In genomic region chr17:71213666-71214065, GRCm38 (mm10) we compare ENCODE assay signal across 21 mouse cellular contexts. TPM values are rescaled to one million over a fixed set of nuclear protein-coding genes. Genes with fewer than 3 reads are reported as not detected.
A peak's percentile ranks its signal among the peaks of the same experiment; 100 is the strongest.
DNase-seq lines count a peak whose midpoint lies in the region; ATAC-seq lines count a peak whose summit lies in the region.
"Had no signal": no experiment of that assay in that cellular context is flagged by ENCODE, and none has a peak within 500 bp of the region (broad histone marks: within the 10 kb centered on the region; RNA-seq: fewer than 3 reads in every experiment).

No protein-coding gene starts in this region.

- WGBS in midbrain, embryonic 11.5 days = 94% methylated on average over 1 of the region's 1 CpGs
- 93% methylated on average over 1 of the region's 1 CpGs for whole genome bisulfite sequencing in midbrain, embryonic 14.5 days
- WGBS in embryonic facial prominence, embryonic 12.5 days = 47% methylated on average over 1 of the region's 1 CpGs
- WGBS in liver, embryonic 12.5 days (ENCODE audit: insufficient replicate concordance) = 73% methylated on average over 1 of the region's 1 CpGs

- no peak overlapping the region for H3K9ac ChIP-seq in midbrain, embryonic 11.5 days (ENCODE audit: low read length)
- no peak overlapping the region for H3K9ac ChIP-seq in midbrain, embryonic 14.5 days (replicated peaks; ENCODE audit: low read length)
- H3K9ac ChIP-seq in embryonic facial prominence, embryonic 12.5 days = no peak overlapping the region
- 0 out of 2 replicates have a peak overlapping the region, but pooled peaks have one; percentile 5 for H3K9ac ChIP-seq in liver, embryonic 12.5 days
- H3K9ac ChIP-seq: forebrain, embryonic 12.5 days; limb, embryonic 13.5 days had no signal

- H3K36me3 ChIP-seq in midbrain, embryonic 11.5 days (ENCODE audit: control insufficient read depth, insufficient read depth, low read length) = 0 out of 2 replicates have a peak, but pooled peaks cover 5% of the 10 kb centered on the region
- H3K36me3 ChIP-seq in midbrain, embryonic 14.5 days (ENCODE audit: control insufficient read depth, insufficient read depth, low read length) = 0 out of 2 replicates have a peak, but pooled peaks cover 4% of the 10 kb centered on the region
- peaks cover 12% of the 10 kb centered on the region for H3K36me3 ChIP-seq in embryonic facial prominence, embryonic 12.5 days
- H3K36me3 ChIP-seq in liver, embryonic 12.5 days = peaks cover 29% of the 10 kb centered on the region

- H3K4me2 ChIP-seq in midbrain, embryonic 11.5 days = no peak overlapping the region
- H3K4me2 ChIP-seq in midbrain, embryonic 14.5 days (ENCODE audit: low read length) = no peak overlapping the region
- H3K4me2 ChIP-seq in embryonic facial prominence, embryonic 12.5 days (replicated peaks) = no peak overlapping the region
- peak overlapping the region; percentile 55; the same call in 1 of the 2 replicates for H3K4me2 ChIP-seq in liver, embryonic 12.5 days
- H3K4me2 ChIP-seq: forebrain, embryonic 12.5 days; heart, embryonic 11.5 days; limb, embryonic 13.5 days had no signal

- H3K27ac ChIP-seq in midbrain, embryonic 11.5 days (ENCODE audit: low read depth, low read length) = no peak overlapping the region
- no peak overlapping the region for H3K27ac ChIP-seq in midbrain, embryonic 14.5 days (replicated peaks; ENCODE audit: low read depth, low read length)
- H3K27ac ChIP-seq in embryonic facial prominence, embryonic 12.5 days = no peak overlapping the region
- peak overlapping the region; percentile 71; the same call in 1 of the 2 replicates for H3K27ac ChIP-seq in liver, embryonic 12.5 days
- H3K27ac ChIP-seq: forebrain, embryonic 12.5 days; hindbrain, embryonic 10.5 days; limb, embryonic 13.5 days had no signal

- H3K9me3 ChIP-seq in midbrain, embryonic 11.5 days (ENCODE audit: control insufficient read depth, low read length) = no peaks in the 10 kb centered on the region
- no peaks in the 10 kb centered on the region; the same call in 1 of the 2 replicates for H3K9me3 ChIP-seq in midbrain, embryonic 14.5 days (ENCODE audit: control insufficient read depth, low read length)
- no peaks in the 10 kb centered on the region for H3K9me3 ChIP-seq in embryonic facial prominence, embryonic 12.5 days
- H3K9me3 ChIP-seq in liver, embryonic 12.5 days (replicated peaks) = 0 out of 2 replicates have a peak, but pooled peaks cover 5% of the 10 kb centered on the region
- H3K9me3 ChIP-seq: forebrain, embryonic 12.5 days had no signal

- no peaks in the 10 kb centered on the region for H3K27me3 ChIP-seq in midbrain, embryonic 11.5 days (ENCODE audit: control insufficient read depth, insufficient read depth, low read length)
- no peaks in the 10 kb centered on the region for H3K27me3 ChIP-seq in midbrain, embryonic 14.5 days (ENCODE audit: control insufficient read depth, insufficient read depth, low read length)
- H3K27me3 ChIP-seq in embryonic facial prominence, embryonic 12.5 days = no peaks in the 10 kb centered on the region
- H3K27me3 ChIP-seq in liver, embryonic 12.5 days (replicated peaks) = no peaks in the 10 kb centered on the region
- H3K27me3 ChIP-seq: forebrain, embryonic 12.5 days; limb, embryonic 13.5 days; Patski had no signal

- peak; percentile 54 for DNase-seq in midbrain, embryonic 11.5 days (ENCODE audit: low spot score, missing footprints)
- DNase-seq in midbrain, embryonic 14.5 days = no peak
- peak; percentile 30 for DNase-seq in mesoderm, embryonic 11.5 days (ENCODE audit: low read depth, low spot score)
- no peak for DNase-seq in embryo, embryonic 10 days (ENCODE audit: low spot score)
- no peak for DNase-seq in kidney, adult 9 months
- no peak for DNase-seq in cerebellum, adult 11-12 months
- DNase-seq: adrenal gland, adult 2 months; cerebellum, adult 18-20 months; cerebellum, postnatal 14 days; embryo, embryonic 11 days; kidney, adult 18-20 months; kidney, postnatal 14 days; lung, postnatal 4 days; thymus, postnatal 14 days had no signal

- no peak overlapping the region for H3K4me3 ChIP-seq in midbrain, embryonic 11.5 days (ENCODE audit: low read depth, low read length)
- no peak overlapping the region for H3K4me3 ChIP-seq in midbrain, embryonic 14.5 days (replicated peaks; ENCODE audit: low read depth, low read length)
- H3K4me3 ChIP-seq in embryonic facial prominence, embryonic 12.5 days = no peak overlapping the region
- H3K4me3 ChIP-seq in liver, embryonic 12.5 days = no peak overlapping the region
- H3K4me3 ChIP-seq: forebrain, embryonic 12.5 days; hindbrain, embryonic 10.5 days; limb, embryonic 13.5 days had no signal

- H3K4me1 ChIP-seq in midbrain, embryonic 11.5 days (ENCODE audit: control insufficient read depth, insufficient read depth, low read length) = no peaks in the 10 kb centered on the region
- no peaks in the 10 kb centered on the region for H3K4me1 ChIP-seq in midbrain, embryonic 14.5 days (ENCODE audit: control insufficient read depth, insufficient read depth, low read length)
- peaks cover 8% of the 10 kb centered on the region; the same call in 1 of the 2 replicates for H3K4me1 ChIP-seq in embryonic facial prominence, embryonic 12.5 days
- H3K4me1 ChIP-seq in liver, embryonic 12.5 days = peaks cover 75% of the 10 kb centered on the region
- H3K4me1 ChIP-seq: forebrain, embryonic 12.5 days had no signal

- no peak for ATAC-seq in midbrain, embryonic 11.5 days (ENCODE audit: low FRiP score)
- ATAC-seq in midbrain, embryonic 14.5 days (ENCODE audit: low FRiP score, low TSS enrichment) = no peak
- ATAC-seq in embryonic facial prominence, embryonic 12.5 days (ENCODE audit: insufficient number of reproducible peaks, insufficient read depth, low FRiP score, low TSS enrichment) = 0 out of 2 replicates have a peak, but pooled peaks have one; percentile 66
- no peak for ATAC-seq in liver, embryonic 12.5 days
- ATAC-seq: Patski had no signal

RNA-seq across cellular contexts. Expression of gene Lpin2, which starts 31.3 kb away (rescaled TPM):
- polyA plus RNA-seq in midbrain, embryonic 11.5 days (2014; fragmentation: Nextera tagmentation; extraction: Ambion mirVana) = 31.6 and 35.4 TPM in 2 replicates
- polyA plus RNA-seq in midbrain, embryonic 14.5 days (2014; fragmentation: Nextera tagmentation; extraction: Ambion mirVana) = 38.5 and 42.9 TPM in 2 replicates
- 59.2 and 59.4 TPM in 2 replicates for polyA plus RNA-seq in embryonic facial prominence, embryonic 12.5 days (2016; fragmentation: Nextera tagmentation; extraction: Ambion mirVana)
- 40.1 and 42.5 TPM in 2 replicates for polyA plus RNA-seq in liver, embryonic 12.5 days (2016; fragmentation: Nextera tagmentation; extraction: Ambion mirVana)

Comparison
In these comparisons a context has a peak if more than half of its experiments do, and no peak if none do; other contexts are left out.
1. DNase-seq: peak in midbrain, embryonic 11.5 days (single experiment) and mesoderm, embryonic 11.5 days (single experiment); none in midbrain, embryonic 14.5 days (single experiment), embryo, embryonic 10 days (single experiment), kidney, adult 9 months (single experiment) and cerebellum, adult 11-12 months (single experiment).